ENCODE assay signal across 15 mouse cellular contexts in the genomic region with DNA sequence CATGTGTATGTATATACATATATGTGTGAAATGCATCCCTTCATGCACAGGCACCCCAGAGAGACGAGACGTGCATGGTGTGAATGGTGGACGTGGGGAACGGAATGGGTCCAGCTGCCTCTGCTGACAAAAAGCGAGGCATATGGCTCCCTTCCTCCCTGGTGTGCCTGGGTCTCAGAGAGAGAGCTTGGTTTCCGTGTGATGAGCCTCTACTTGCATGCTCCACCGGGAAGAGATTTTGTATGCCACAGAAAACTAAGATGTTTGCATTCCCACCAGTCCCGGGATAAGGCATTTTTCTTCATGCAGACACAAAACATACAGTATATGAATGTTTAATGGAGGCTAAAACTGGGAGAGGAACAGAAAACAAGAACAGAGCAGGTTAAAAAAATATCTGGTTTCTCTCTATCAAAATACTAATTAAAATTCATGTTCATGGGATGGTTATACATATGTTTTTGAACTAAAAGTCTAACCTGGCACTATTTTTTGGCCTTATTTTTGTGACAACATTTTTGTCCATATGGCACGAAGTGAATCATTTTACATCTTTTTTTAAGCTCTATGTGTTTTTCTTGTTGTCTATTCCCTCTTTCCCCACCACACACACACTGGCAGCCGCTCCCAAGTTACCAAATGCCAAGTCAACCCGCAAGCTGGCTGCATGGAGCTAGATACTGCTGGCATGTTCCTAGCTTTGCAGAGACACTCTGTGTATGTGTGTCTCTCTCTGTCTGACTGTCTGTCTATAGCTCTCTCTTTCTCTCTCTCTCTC.
A peak's percentile ranks its signal among the peaks of the same experiment; 100 is the strongest.
DNase-seq lines count a peak whose midpoint lies in the region; ATAC-seq lines count a peak whose summit lies in the region.
"Had no signal": no experiment of that assay in that cellular context is flagged by ENCODE, and none has a peak within 500 bp of the region (broad histone marks: within the 10 kb centered on the region; RNA-seq: fewer than 3 reads in every experiment).

No protein-coding gene starts in this region.

- no peaks in the 10 kb centered on the region for H3K9me3 ChIP-seq in neural tube, embryonic 15.5 days (replicated peaks)
- H3K9me3 ChIP-seq: heart, embryonic 15.5 days; limb, embryonic 15.5 days; midbrain, embryonic 12.5 days had no signal

- no peak overlapping the region for H3K9ac ChIP-seq in neural tube, embryonic 15.5 days (replicated peaks)
- H3K9ac ChIP-seq: heart, embryonic 15.5 days; limb, embryonic 15.5 days; midbrain, embryonic 12.5 days had no signal

- H3K4me3 ChIP-seq in neural tube, embryonic 15.5 days (replicated peaks), result no peak overlapping the region
- H3K4me3 ChIP-seq: heart, embryonic 15.5 days; limb, embryonic 15.5 days; midbrain, embryonic 12.5 days had no signal

- H3K4me2 ChIP-seq in neural tube, embryonic 15.5 days, result no peak overlapping the region
- H3K4me2 ChIP-seq: heart, embryonic 15.5 days; limb, embryonic 15.5 days; midbrain, embryonic 12.5 days had no signal

- no peaks in the 10 kb centered on the region for H3K36me3 ChIP-seq in neural tube, embryonic 15.5 days
- H3K36me3 ChIP-seq: heart, embryonic 15.5 days; limb, embryonic 15.5 days; midbrain, embryonic 12.5 days had no signal

- peak; percentile 45 for DNase-seq in heart, adult 11 months
- DNase-seq in heart, postnatal 36 days, result no peak
- peak; percentile 28 to 49 for DNase-seq in frontal cortex, postnatal 14 days (ENCODE audit: low spot score in 2 of 2)
- DNase-seq in left cerebral cortex, adult 18-20 months (ENCODE audit: low spot score in 2 of 2), result peak; percentile 57 to 66
- DNase-seq in right cerebral cortex, postnatal 25 days, result peak; percentile 73
- no peak for DNase-seq in urinary bladder, postnatal 14 days (ENCODE audit: low spot score)
- no peak for DNase-seq in thymus, postnatal 0 days (ENCODE audit: low spot score)
- DNase-seq: gastrocnemius, postnatal 14 days; kidney, adult 11 months; thymus, adult 18-20 months had no signal

- no peak for ATAC-seq in neural tube, embryonic 15.5 days (ENCODE audit: low FRiP score)
- ATAC-seq: lung, postnatal 0 days had no signal

- H3K4me1 ChIP-seq in neural tube, embryonic 15.5 days, result peaks cover 23% of the 10 kb centered on the region
- H3K4me1 ChIP-seq: heart, embryonic 15.5 days; limb, embryonic 15.5 days had no signal

- H3K27ac ChIP-seq in neural tube, embryonic 15.5 days (replicated peaks), result no peak overlapping the region
- H3K27ac ChIP-seq: heart, embryonic 15.5 days; limb, embryonic 15.5 days; midbrain, embryonic 12.5 days had no signal

- intact Hi-C loops in heart, postnatal 36 days (cut with DNase I), result no loop called here

- H3K27me3 ChIP-seq in neural tube, embryonic 15.5 days (replicated peaks), result 0 out of 2 replicates have a peak, but pooled peaks cover 7% of the 10 kb centered on the region
- H3K27me3 ChIP-seq: heart, embryonic 15.5 days; limb, embryonic 15.5 days had no signal

- 61% methylated on average over 11 of the region's 11 CpGs for WGBS in neural tube, embryonic 15.5 days

Comparison
In these comparisons a context has a peak if more than half of its experiments do, and no peak if none do; other contexts are left out.
1. DNase-seq: peak in heart, adult 11 months (single experiment), frontal cortex, postnatal 14 days (2 of 2), left cerebral cortex, adult 18-20 months (2 of 2) and right cerebral cortex, postnatal 25 days (single experiment); none in heart, postnatal 36 days (0 of 2), urinary bladder, postnatal 14 days (single experiment) and thymus, postnatal 0 days (single experiment).